Mouse (Mus musculus) kidney, adult 2 months (tissue): ENCODE results near the gene Ifnar2.

Source experiments
- CTCF ChIP-seq: fragments of 200-500 bp; conservative IDR thresholded peaks from 2 replicates; pipeline ENCODE4 v1.5.1; 2011; ENCODE audit warnings: low read depth, mild to moderate bottlenecking, control low read depth, low read length, moderate library complexity, mixed read lengths; ENCODE audit not compliant: insufficient read depth, insufficient read length
- POLR2A ChIP-seq: fragments of 200-500 bp; IDR thresholded peaks from one replicate; pipeline ENCODE4 v1.6.1; 2011; ENCODE audit warnings: low read depth, low read length, control low read depth

- TF ChIP-seq CTCF (no peak), POLR2A (no peak)
Measured at GRCm38 (mm10) chr16:91447512-91447900, 74.9 kb downstream of the Ifnar2 start.
